Mouse (Mus musculus): ENCODE results near the gene Trpm6.

DNA sequence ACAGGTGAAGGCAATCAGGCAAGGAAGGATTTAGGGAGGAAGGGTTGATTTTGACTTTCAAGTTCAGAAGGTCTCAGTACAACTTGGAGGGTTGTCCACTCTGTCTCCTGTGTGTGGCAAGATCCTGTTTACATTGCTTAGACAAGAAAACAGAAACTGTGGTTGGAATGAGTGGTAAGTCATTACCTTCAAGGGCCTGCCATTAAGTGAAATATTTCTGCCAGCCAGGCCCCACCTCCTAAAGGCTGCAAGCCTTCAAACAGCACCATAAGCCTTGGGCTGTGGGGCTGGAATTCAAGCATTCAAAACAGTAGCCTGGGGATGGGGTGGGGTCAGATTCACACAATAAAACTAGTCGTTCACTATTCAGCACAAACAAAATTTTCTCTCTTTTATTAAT, 24.3 kb downstream of the Trpm6 start:
- no peak for TF ChIP-seq CTCF (conservative IDR thresholded peaks at IDR 0.05; ENCODE audit: insufficient read depth, insufficient read length, low read depth, low read length)
- TF ChIP-seq POLR2A (IDR thresholded peaks at IDR 0.05; ENCODE audit: low read depth, low read length) = no peak
